Mouse (Mus musculus) neural tube, embryonic 10.5 days (tissue): ENCODE data around the gene Reep6.

Experiments
- DNase-seq: peaks from one replicate; pipeline ENCODE4 v3.0.0-alpha.2; 2017; ENCODE audit warnings: low spot score; ENCODE audit errors: extremely low spot score

Gene Reep6

GRCm38 (mm10) chr10:80350292-80350691 is 20.5 kb downstream of the Reep6 start:
- peak; percentile 92 for DNase-seq

- no peak for DNase-seq
Measured at GRCm38 (mm10) chr10:80351896-80352295, 22.1 kb downstream of the Reep6 start.

GRCm38 (mm10) chr10:80352727-80353126 is 23.0 kb downstream of the Reep6 start:
- no peak for DNase-seq

- no peak for DNase-seq
Measured at GRCm38 (mm10) chr10:80355431-80355830, 25.7 kb downstream of the Reep6 start.

GRCm38 (mm10) chr10:80356001-80356682 is 26.4 kb downstream of the Reep6 start, which contains the start of gene Plk5:
Plk5 (plus strand) TSS chr10:80356459.
- DNase-seq = no peak

- DNase-seq = no peak
Measured at GRCm38 (mm10) chr10:80356737-80357136, 27.0 kb downstream of the Reep6 start.

GRCm38 (mm10) chr10:80357336-80357735 is 27.6 kb downstream of the Reep6 start:
- DNase-seq = no peak

- no peak for DNase-seq
Measured at GRCm38 (mm10) chr10:80357994-80358639, 28.4 kb downstream of the Reep6 start.

- DNase-seq = no peak
Measured at GRCm38 (mm10) chr10:80363734-80364133, 34.0 kb downstream of the Reep6 start.

- DNase-seq = no peak
Measured at GRCm38 (mm10) chr10:80365736-80366135, 36.0 kb downstream of the Reep6 start.

GRCm38 (mm10) chr10:80367954-80368353 is 38.2 kb downstream of the Reep6 start:
- no peak for DNase-seq

GRCm38 (mm10) chr10:80368392-80368791 is 38.6 kb downstream of the Reep6 start:
- DNase-seq = no peak

GRCm38 (mm10) chr10:80369995-80370747 is 40.4 kb downstream of the Reep6 start:
- DNase-seq = no peak

GRCm38 (mm10) chr10:80371411-80371966 is 41.7 kb downstream of the Reep6 start:
- peak; percentile 61 for DNase-seq

GRCm38 (mm10) chr10:80371983-80372382 is 42.2 kb downstream of the Reep6 start:
- no peak for DNase-seq

GRCm38 (mm10) chr10:80372706-80373105 is 43.0 kb downstream of the Reep6 start:
- no peak for DNase-seq

- no peak for DNase-seq
Measured at GRCm38 (mm10) chr10:80374063-80374462, 44.3 kb downstream of the Reep6 start.

GRCm38 (mm10) chr10:80376160-80376559 is 46.4 kb downstream of the Reep6 start:
- DNase-seq = peak; percentile 95

GRCm38 (mm10) chr10:80377716-80378115 is 48.0 kb downstream of the Reep6 start:
- no peak for DNase-seq

GRCm38 (mm10) chr10:80382641-80383365 is 53.0 kb downstream of the Reep6 start:
- DNase-seq = no peak

- DNase-seq = no peak
Measured at GRCm38 (mm10) chr10:80383431-80383830, 53.7 kb downstream of the Reep6 start.
